Mouse (Mus musculus) midbrain, postnatal 0 days (tissue): ENCODE results near the gene Itgam. TPM values are rescaled to one million over a fixed set of nuclear protein-coding genes. Genes with fewer than 3 reads are reported as not detected.
"Not testable (repeated sequence)": the region's sequence is repeated elsewhere in the genome, so short reads cannot be mapped to it uniquely, and the experiment has no call there.

Source experiments
- ATAC-seq: fragments of 200-750 bp; cut with Nextera tagmentation; 2 replicates; pipeline ENCODE4 v1.8.0; 2017; ENCODE audit warnings: moderate number of reproducible peaks, mild to moderate bottlenecking, moderate TSS enrichment, moderate library complexity; ENCODE audit not compliant: low FRiP score
- DNase-seq: peaks from one replicate; pipeline ENCODE4 v3.0.0-alpha.2; 2015; ENCODE audit warnings: low spot score
- H3K27ac ChIP-seq: fragments of 300-500 bp; sonication (generic); 2 replicates; pipeline ENCODE4 v1.5.1; 2014; ENCODE audit warnings: low read depth, mild to moderate bottlenecking, low read length, mixed read lengths
- H3K27me3 ChIP-seq: fragments of 300-500 bp; sonication (generic); 2 replicates; pipeline ENCODE4 v1.6.1; 2014; ENCODE audit warnings: low read length, control low read depth, mixed read lengths; ENCODE audit not compliant: insufficient read depth
- H3K36me3 ChIP-seq: fragments of 300-500 bp; sonication (generic); 2 replicates; pipeline ENCODE4 v1.6.1; 2014; ENCODE audit warnings: low read length, control low read depth, mixed read lengths; ENCODE audit not compliant: insufficient read depth
- H3K4me1 ChIP-seq: fragments of 300-500 bp; sonication (generic); 2 replicates; pipeline ENCODE4 v1.6.1; 2014; ENCODE audit warnings: mild to moderate bottlenecking, control low read depth, antibody characterized with exemption, low read length, mixed read lengths; ENCODE audit not compliant: insufficient read depth
- H3K4me2 ChIP-seq: fragments of 300-500 bp; sonication (generic); 2 replicates; pipeline ENCODE4 v1.6.1; 2014; ENCODE audit warnings: low read depth, mild to moderate bottlenecking, low read length, mixed read lengths; ENCODE audit not compliant: poor library complexity, severe bottlenecking
- H3K4me3 ChIP-seq: fragments of 300-500 bp; sonication (generic); 2 replicates; pipeline ENCODE4 v1.5.1; 2014; ENCODE audit warnings: low read depth, mild to moderate bottlenecking, low read length, moderate library complexity
- H3K9ac ChIP-seq: fragments of 300-500 bp; sonication (generic); replicated peaks from 2 replicates; pipeline ENCODE4 v1.6.1; 2014; ENCODE audit warnings: mild to moderate bottlenecking, low read length, moderate library complexity, mixed read lengths; ENCODE audit not compliant: poor library complexity, severe bottlenecking
- H3K9me3 ChIP-seq: fragments of 300-500 bp; sonication (generic); 2 replicates; pipeline ENCODE4 v1.6.1; 2016; ENCODE audit warnings: low read length, control low read depth
- CTCF ChIP-seq: IDR thresholded peaks from 2 replicates; pipeline ENCODE4 v1.5.1; 2016; ENCODE audit warnings: antibody characterized with exemption, mild to moderate bottlenecking
- WGBS: fragments of 180-500 bp; shearing (Covaris S2); extraction: QIAGEN DNeasy Blood & Tissue Kit; methylation state at CpG from one replicate; pipeline ENCODE4 v1.1.7; 2014; 5-methylcytosine and 5-hydroxymethylcytosine counted together
- polyA plus RNA-seq: library from polyadenylated mRNA; unstranded; fragments of >200 nt; fragmentation: Nextera tagmentation; extraction: Ambion mirVana; gene quantifications from 2 replicates; pipeline ENCODE4 v1.2.1, GENCODE M21; 2015
- total RNA-seq: library from RNA; depleted of rRNA; stranded (reverse); fragments of >200 nt; gene quantifications from 2 replicates; pipeline ENCODE4 v1.2.3, GENCODE M21; 2014; rRNA removed

Itgam gene
- total and polyA plus RNA-seq, 2 experiments from 2014 or later = 0.98 to 2.4 TPM

GRCm38 (mm10) chr7:128150970-128151369 is 88.5 kb downstream of the Itgam start:
- Histone ChIP-seq H3K27me3 (no peaks in the 10 kb centered on the region), H3K4me2 (no peak overlapping the region), H3K9me3 (no peaks in the 10 kb centered on the region), H3K27ac (no peak overlapping the region), H3K4me3 (no peak overlapping the region), H3K9ac (no peak overlapping the region), H3K36me3 (no peaks in the 10 kb centered on the region), H3K4me1 (0 out of 2 replicates have a peak, but pooled peaks cover 4% of the 10 kb centered on the region)
- ATAC-seq (no peak), DNase-seq (no peak)
- WGBS = 90% methylated on average over 8 of the region's 8 CpGs
- TF ChIP-seq CTCF = no peak

DNA sequence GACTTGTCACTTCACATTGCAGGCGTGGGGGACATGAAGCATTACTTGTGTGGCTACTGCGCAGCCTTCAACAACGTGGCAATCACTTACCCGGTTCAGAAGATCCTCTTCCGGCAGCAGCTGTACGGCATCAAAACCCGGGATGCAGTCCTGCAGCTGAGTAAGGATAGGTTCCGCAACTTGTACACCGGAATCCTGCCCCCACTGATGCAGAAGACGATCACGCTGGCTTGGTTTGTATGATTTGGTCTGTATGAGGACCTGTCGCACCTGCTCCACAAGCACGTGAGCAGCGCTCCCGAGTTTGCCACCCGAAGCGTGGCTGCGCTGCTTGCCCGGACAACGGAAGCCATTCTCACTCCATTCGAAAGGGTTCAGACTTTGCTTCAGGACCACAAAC is 91.6 kb downstream of the Itgam start, which contains the start of gene Itgad:
Gene Itgad (plus strand): TSS at position 301 of the 400 bp plus-strand sequence.
- H3K36me3 ChIP-seq = no peaks in the 10 kb centered on the region
- DNase-seq = no peak
- 93% methylated on average over 21 of the region's 21 CpGs for WGBS
- no peaks in the 10 kb centered on the region for H3K9me3 ChIP-seq
- H3K9ac ChIP-seq = no peak within 1 kb of the TSS
- H3K4me1 ChIP-seq = 0 out of 2 replicates have a peak, but pooled peaks cover 4% of the 10 kb centered on the region
- H3K27ac ChIP-seq = no peak within 1 kb of the TSS
- ATAC-seq = no peak
- no peak within 1 kb of the TSS for H3K4me3 ChIP-seq
- H3K4me2 ChIP-seq = no peak within 1 kb of the TSS
- no peak for TF ChIP-seq CTCF
- H3K27me3 ChIP-seq = no peaks in the 10 kb centered on the region

DNA sequence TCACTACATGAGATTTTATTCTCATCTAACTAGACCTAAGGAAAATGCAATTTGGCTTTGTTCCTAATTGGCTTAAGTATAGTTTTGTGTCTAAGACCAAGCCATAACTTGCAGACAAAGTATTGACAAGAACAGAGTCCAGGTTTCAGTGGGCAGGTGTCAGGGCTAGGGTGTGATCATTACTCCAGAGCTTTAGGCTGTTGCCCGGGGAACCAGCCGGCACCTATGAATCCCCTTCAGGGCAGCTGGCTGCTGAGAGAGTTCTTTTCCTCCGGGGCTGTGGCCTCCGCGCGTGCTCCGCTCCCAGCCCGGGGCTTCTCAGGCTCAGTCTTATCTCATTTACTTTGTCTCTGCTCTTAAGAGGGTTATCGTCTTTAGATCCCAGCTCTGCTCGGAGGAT is 92.5 kb downstream of the Itgam start:
- no peak for TF ChIP-seq CTCF
- ATAC-seq = no peak
- no peak overlapping the region for H3K4me2 ChIP-seq
- no peaks in the 10 kb centered on the region for H3K36me3 ChIP-seq
- no peak for DNase-seq
- H3K4me3 ChIP-seq = no peak overlapping the region
- H3K27ac ChIP-seq = no peak overlapping the region
- H3K27me3 ChIP-seq = no peaks in the 10 kb centered on the region
- H3K9ac ChIP-seq = no peak overlapping the region
- H3K4me1 ChIP-seq = 0 out of 2 replicates have a peak, but pooled peaks cover 4% of the 10 kb centered on the region
- 31% methylated on average over 10 of the region's 10 CpGs for WGBS
- no peaks in the 10 kb centered on the region for H3K9me3 ChIP-seq

DNA sequence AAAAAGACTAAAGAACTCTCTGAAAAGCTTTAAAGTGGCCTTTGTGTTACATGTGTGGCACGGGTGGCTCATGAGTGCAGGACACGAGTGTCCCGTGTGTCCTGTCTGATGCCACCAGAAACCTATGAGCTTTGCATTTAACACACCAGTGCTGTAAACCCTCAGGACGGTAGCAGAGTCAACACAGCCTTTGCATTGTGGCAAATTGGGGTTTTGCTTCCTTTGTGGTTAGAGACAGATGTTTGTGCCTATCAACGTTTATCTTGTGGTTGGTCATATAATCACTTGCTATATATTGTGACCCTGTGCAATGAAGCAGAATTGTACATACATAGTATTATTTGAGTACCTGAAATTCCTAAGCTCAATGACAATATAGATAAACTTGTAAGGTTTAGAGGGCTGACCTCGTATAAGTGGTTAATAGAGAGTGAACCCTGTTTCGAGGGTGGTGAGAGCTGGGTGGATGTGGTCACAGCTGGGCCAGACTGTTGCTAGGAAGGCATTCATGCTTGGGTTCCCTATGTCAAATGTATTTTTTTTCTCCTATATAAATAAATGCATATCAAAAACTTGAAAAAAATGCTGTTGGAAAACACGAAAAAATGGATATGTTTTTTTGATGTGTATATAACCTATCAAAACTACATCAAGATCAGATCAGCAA is 96.4 kb downstream of the Itgam start:
- H3K4me3 ChIP-seq, H3K9ac ChIP-seq, H3K9me3 ChIP-seq, H3K4me2 ChIP-seq, ATAC-seq, H3K27ac ChIP-seq, DNase-seq, H3K27me3 ChIP-seq, H3K4me1 ChIP-seq, H3K36me3 ChIP-seq: not testable (repeated sequence)
- 80% methylated on average over 8 of the region's 8 CpGs for WGBS

- 95% methylated on average over 4 of the region's 4 CpGs for WGBS
- DNase-seq = no peak
- Histone ChIP-seq H3K9ac (no peak overlapping the region), H3K27ac (no peak overlapping the region), H3K36me3 (no peaks in the 10 kb centered on the region), H3K9me3 (no peaks in the 10 kb centered on the region), H3K4me2 (no peak overlapping the region), H3K4me1 (no peaks in the 10 kb centered on the region), H3K27me3 (no peaks in the 10 kb centered on the region), H3K4me3 (no peak overlapping the region)
- ATAC-seq = no peak
- no peak for TF ChIP-seq CTCF
These were observed 101.6 kb downstream of the Itgam start for GRCm38 (mm10) chr7:128164001-128164400.

DNA sequence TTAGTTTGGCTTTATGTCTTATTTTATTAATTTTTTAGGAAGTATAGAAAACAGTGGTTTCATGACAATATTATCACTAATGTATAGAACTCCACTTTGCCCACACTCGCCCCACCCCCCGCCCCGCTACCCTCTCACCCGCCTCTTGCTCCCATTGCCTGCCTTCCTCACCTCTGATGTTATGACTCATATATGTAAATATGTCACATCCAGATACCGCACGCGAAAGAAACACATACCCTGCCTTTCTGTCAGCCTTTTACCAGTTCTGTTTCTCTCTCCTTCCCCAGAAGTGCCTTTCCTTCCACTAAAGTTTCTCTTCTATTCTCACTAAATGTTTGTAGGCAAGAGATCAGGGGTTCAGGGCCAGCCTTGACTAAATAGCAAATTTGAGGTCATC is 104.0 kb downstream of the Itgam start:
- ATAC-seq (no peak), DNase-seq (no peak)
- H3K27ac ChIP-seq = no peak overlapping the region
- H3K36me3 ChIP-seq = no peaks in the 10 kb centered on the region
- H3K9me3 ChIP-seq = no peaks in the 10 kb centered on the region
- no peaks in the 10 kb centered on the region for H3K4me1 ChIP-seq
- TF ChIP-seq CTCF = no peak
- H3K4me3 ChIP-seq = no peak overlapping the region
- H3K27me3 ChIP-seq = no peaks in the 10 kb centered on the region
- 94% methylated on average over 7 of the region's 7 CpGs for WGBS
- H3K4me2 ChIP-seq = no peak overlapping the region
- no peak overlapping the region for H3K9ac ChIP-seq

Other genes starting within 250 kb of the Itgam start
- gene Stx4a, start 238.3 kb upstream of the Itgam start, total RNA-seq = 6.7 and 7.1 TPM in 2 replicates
- 20.0 and 20.7 TPM in 2 replicates for gene Stx4a, start 238.3 kb upstream of the Itgam start, polyA plus RNA-seq
- gene Stx1b, start 238.1 kb upstream of the Itgam start, total RNA-seq = 83.6 and 88.9 TPM in 2 replicates
- gene Stx1b, start 238.1 kb upstream of the Itgam start, polyA plus RNA-seq = 83.9 and 87.1 TPM in 2 replicates
- gene Zfp646, start 186.4 kb upstream of the Itgam start, total RNA-seq = 32.3 and 33.8 TPM in 2 replicates
- 3.8 and 4.2 TPM in 2 replicates for gene Zfp646, start 186.4 kb upstream of the Itgam start, polyA plus RNA-seq
- 27.8 and 31.0 TPM in 2 replicates for gene Zfp668, start 185.8 kb upstream of the Itgam start, total RNA-seq
- 26.0 and 29.7 TPM in 2 replicates for gene Zfp668, start 185.8 kb upstream of the Itgam start, polyA plus RNA-seq
- 0.55 and 1.0 TPM in 2 replicates for gene Prss53, start 171.7 kb upstream of the Itgam start, total RNA-seq
- 0.77 and 0.82 TPM in 2 replicates for gene Prss53, start 171.7 kb upstream of the Itgam start, polyA plus RNA-seq
- gene Gm21974, start 167.2 kb upstream of the Itgam start, total RNA-seq = 0.16 TPM in 1 of 2 replicates, not detected in the other
- gene Gm21974, start 167.2 kb upstream of the Itgam start, polyA plus RNA-seq = not detected in 2 replicates
- gene Vkorc1, start 167.0 kb upstream of the Itgam start, total RNA-seq = 22.7 and 30.3 TPM in 2 replicates
- gene Vkorc1, start 167.0 kb upstream of the Itgam start, polyA plus RNA-seq = 61.2 and 62.8 TPM in 2 replicates
- 47.8 and 77.7 TPM in 2 replicates for gene Bckdk, start 158.6 kb upstream of the Itgam start, total RNA-seq
- gene Bckdk, start 158.6 kb upstream of the Itgam start, polyA plus RNA-seq = 52.7 and 63.7 TPM in 2 replicates
- 28.1 and 33.7 TPM in 2 replicates for gene Kat8, start 150.1 kb upstream of the Itgam start, total RNA-seq
- 34.8 TPM in 2 replicates for gene Kat8, start 150.1 kb upstream of the Itgam start, polyA plus RNA-seq
- gene Prss8, start 132.5 kb upstream of the Itgam start, total RNA-seq = 0.90 and 2.7 TPM in 2 replicates
- 0.37 and 0.69 TPM in 2 replicates for gene Prss8, start 132.5 kb upstream of the Itgam start, polyA plus RNA-seq
- gene Prss36, start 115.9 kb upstream of the Itgam start, total RNA-seq = 6.1 and 20.1 TPM in 2 replicates
- 13.3 and 15.5 TPM in 2 replicates for gene Prss36, start 115.9 kb upstream of the Itgam start, polyA plus RNA-seq
- 29.3 and 41.9 TPM in 2 replicates for gene Fus, start 95.2 kb upstream of the Itgam start, total RNA-seq
- 207 and 244 TPM in 2 replicates for gene Fus, start 95.2 kb upstream of the Itgam start, polyA plus RNA-seq
- gene Pycard, start 68.8 kb upstream of the Itgam start, total RNA-seq = 4.3 and 6.6 TPM in 2 replicates
- gene Pycard, start 68.8 kb upstream of the Itgam start, polyA plus RNA-seq = 7.8 and 10.8 TPM in 2 replicates
- gene Trim72, start 58.7 kb upstream of the Itgam start, total RNA-seq = 0.19 and 0.77 TPM in 2 replicates
- not detected in 2 replicates for gene Trim72, start 58.7 kb upstream of the Itgam start, polyA plus RNA-seq
- not detected in 2 replicates for gene Gm49368, start within 50 bp of the Itgam start, total RNA-seq
- gene Gm49368, start within 50 bp of the Itgam start, polyA plus RNA-seq = not detected in 2 replicates
- gene Itgax, start 66.9 kb downstream of the Itgam start, total RNA-seq = 0.28 TPM in 1 of 2 replicates, not detected in the other
- gene Itgax, start 66.9 kb downstream of the Itgam start, polyA plus RNA-seq = 0.05 TPM in 1 of 2 replicates, not detected in the other
- gene Itgad, start 91.7 kb downstream of the Itgam start, total RNA-seq = 0.05 TPM in 1 of 2 replicates, not detected in the other
- 0.21 TPM in 1 of 2 replicates, not detected in the other for gene Itgad, start 91.7 kb downstream of the Itgam start, polyA plus RNA-seq
- not detected in 2 replicates for gene Cox6a2, start 143.7 kb downstream of the Itgam start, total RNA-seq
- gene Cox6a2, start 143.7 kb downstream of the Itgam start, polyA plus RNA-seq = 3.3 and 3.8 TPM in 2 replicates
- gene Armc5, start 174.7 kb downstream of the Itgam start, total RNA-seq = 15.0 and 19.9 TPM in 2 replicates
- 15.2 and 15.9 TPM in 2 replicates for gene Armc5, start 174.7 kb downstream of the Itgam start, polyA plus RNA-seq
- 3.6 and 6.3 TPM in 2 replicates for gene 9130023H24Rik, start 175.4 kb downstream of the Itgam start, total RNA-seq
- gene 9130023H24Rik, start 175.4 kb downstream of the Itgam start, polyA plus RNA-seq = 4.2 and 4.4 TPM in 2 replicates
- gene Tgfb1i1, start 184.2 kb downstream of the Itgam start, total RNA-seq = 14.4 and 20.2 TPM in 2 replicates
- 18.2 and 23.0 TPM in 2 replicates for gene Tgfb1i1, start 184.2 kb downstream of the Itgam start, polyA plus RNA-seq
- gene Slc5a2, start 203.0 kb downstream of the Itgam start, total RNA-seq = not detected in 2 replicates
- 0.36 TPM in 1 of 2 replicates, not detected in the other for gene Slc5a2, start 203.0 kb downstream of the Itgam start, polyA plus RNA-seq
- 27.7 and 28.0 TPM in 2 replicates for gene BC017158, start 235.5 kb downstream of the Itgam start, total RNA-seq
- gene BC017158, start 235.5 kb downstream of the Itgam start, polyA plus RNA-seq = 17.9 and 18.3 TPM in 2 replicates